Mouse (Mus musculus) bone marrow macrophage, adult 2 months (primary cell): Measurements from ENCODE around the gene Fam187b.

Source experiments
- CTCF ChIP-seq: IDR thresholded peaks from 2 replicates; pipeline ENCODE4 v1.5.1; 2012; ENCODE audit warnings: low read depth, mild to moderate bottlenecking, low read length, moderate library complexity
- POLR2A ChIP-seq: IDR thresholded peaks from 2 replicates; pipeline ENCODE4 v1.6.1; 2012; ENCODE audit warnings: mild to moderate bottlenecking, low read depth, low read length, borderline replicate concordance

DNA sequence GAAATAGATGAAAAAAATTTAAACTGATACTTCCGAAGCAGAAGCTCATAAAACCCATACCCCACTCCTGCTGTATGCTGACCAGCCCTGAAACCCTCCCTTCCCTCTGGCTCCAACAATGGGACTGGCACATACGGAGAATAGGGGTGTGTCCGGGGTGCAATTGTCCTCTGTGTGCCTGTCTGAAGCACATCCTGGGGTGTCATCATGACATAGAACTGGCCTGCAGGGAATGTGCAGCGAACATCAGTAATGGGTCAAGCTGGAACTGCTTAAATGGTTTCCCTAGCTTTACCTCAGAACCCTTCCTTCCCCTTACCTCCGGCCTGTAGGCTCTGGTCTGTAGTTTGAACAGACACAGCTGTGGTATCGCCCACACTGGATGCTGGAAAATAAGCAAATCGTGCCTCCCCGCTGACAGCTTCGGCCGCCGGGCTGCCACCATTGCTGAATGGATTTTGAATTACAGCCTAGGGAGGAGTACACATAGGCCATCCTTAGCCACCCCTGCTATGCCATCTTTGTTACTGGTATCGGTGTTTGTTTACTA is 18.5 kb upstream of the Fam187b start:
- TF ChIP-seq CTCF (no peak), POLR2A (no peak)
